Mouse (Mus musculus) macrophage (primary cell): ENCODE data around the gene Myl3. TPM values are rescaled to one million over a fixed set of nuclear protein-coding genes. Genes with fewer than 3 reads are reported as not detected.

Experiments
- H3K27ac ChIP-seq: fragments of 350-480 bp; formaldehyde crosslinking; 2 replicates; pipeline ENCODE4 v1.9.0; 2021
- H3K36me3 ChIP-seq: fragments of 350-480 bp; formaldehyde crosslinking; 2 replicates; pipeline ENCODE4 v1.9.0; 2021; ENCODE audit errors: inconsistent target
- H3K4me3 ChIP-seq: fragments of 350-480 bp; formaldehyde crosslinking; 2 replicates; pipeline ENCODE4 v1.9.0; 2021; ENCODE audit errors: inconsistent target
- H3K79me2 ChIP-seq: fragments of 350-480 bp; formaldehyde crosslinking; 2 replicates; pipeline ENCODE4 v1.9.0; 2021; ENCODE audit errors: inconsistent target
- WGBS: methylation state at CpG from one replicate; pipeline ENCODE4 v1.1.7; 2026; ENCODE audit warnings: inconsistent platforms; ENCODE audit not compliant: missing documents; 5-methylcytosine and 5-hydroxymethylcytosine counted together
- polyA plus RNA-seq: library from polyadenylated mRNA; stranded (reverse); fragments of 250-400 nt; gene quantifications from 3 replicates; pipeline ENCODE4 v1.2.4, GENCODE M21; 2018; ENCODE audit warnings: inconsistent platforms

Gene Myl3
- polyA plus RNA-seq, 1 experiment from 2014 or later: not detected

GRCm38 (mm10) chr9:110742295-110742950 is 762 bp downstream of the Myl3 start:
- no peaks in the 10 kb centered on the region for H3K79me2 ChIP-seq
- no peak overlapping the region for H3K4me3 ChIP-seq
- no peaks in the 10 kb centered on the region for H3K36me3 ChIP-seq
- WGBS: 2% methylated on average over 57 of the region's 71 CpGs
- no peak overlapping the region for H3K27ac ChIP-seq

- 1% methylated on average over 43 of the region's 49 CpGs for WGBS
- Histone ChIP-seq H3K27ac (no peak overlapping the region), H3K79me2 (no peaks in the 10 kb centered on the region), H3K36me3 (no peaks in the 10 kb centered on the region), H3K4me3 (no peak overlapping the region)
Observed at GRCm38 (mm10) chr9:110742951-110743455, 1.3 kb downstream of the Myl3 start.

GRCm38 (mm10) chr9:110743456-110744323 is 2.0 kb downstream of the Myl3 start:
- Histone ChIP-seq H3K36me3 (no peaks in the 10 kb centered on the region), H3K79me2 (no peaks in the 10 kb centered on the region), H3K27ac (no peak overlapping the region), H3K4me3 (no peak overlapping the region)
- 17% methylated on average over 53 of the region's 63 CpGs for WGBS

GRCm38 (mm10) chr9:110745752-110746151 is 4.1 kb downstream of the Myl3 start:
- Histone ChIP-seq H3K36me3 (no peaks in the 10 kb centered on the region), H3K79me2 (no peaks in the 10 kb centered on the region), H3K27ac (no peak overlapping the region), H3K4me3 (no peak overlapping the region)
- 90% methylated on average over 5 of the region's 5 CpGs for WGBS

- Histone ChIP-seq H3K4me3 (no peak overlapping the region), H3K27ac (no peak overlapping the region), H3K36me3 (no peaks in the 10 kb centered on the region), H3K79me2 (no peaks in the 10 kb centered on the region)
- WGBS: 88% methylated on average over 5 of the region's 5 CpGs
Observed at GRCm38 (mm10) chr9:110746238-110746637, 4.6 kb downstream of the Myl3 start.

- Histone ChIP-seq H3K4me3 (no peak within 1 kb of the TSS), H3K79me2 (no peaks in the 10 kb centered on the region), H3K27ac (no peak within 1 kb of the TSS), H3K36me3 (no peaks in the 10 kb centered on the region)
- 84% methylated on average over 7 of the region's 7 CpGs for WGBS
Observed at GRCm38 (mm10) chr9:110746961-110747360, 5.3 kb downstream of the Myl3 start, which contains the start of gene Pth1r. Gene Pth1r, minus strand, starts transcription at chr9:110747145.

- H3K4me3 ChIP-seq: no peak overlapping the region
- H3K27ac ChIP-seq: no peak overlapping the region
- H3K36me3 ChIP-seq: no peaks in the 10 kb centered on the region
- WGBS: 100% methylated on average over 2 of the region's 2 CpGs
- H3K79me2 ChIP-seq: no peaks in the 10 kb centered on the region
Observed at GRCm38 (mm10) chr9:110748451-110748850, 6.8 kb downstream of the Myl3 start.

GRCm38 (mm10) chr9:110750404-110751187 is 8.9 kb downstream of the Myl3 start:
- Histone ChIP-seq H3K36me3 (no peaks in the 10 kb centered on the region), H3K79me2 (no peaks in the 10 kb centered on the region), H3K27ac (no peak overlapping the region), H3K4me3 (no peak overlapping the region)
- 61% methylated on average over 12 of the region's 14 CpGs for WGBS

GRCm38 (mm10) chr9:110751412-110751811 is 9.8 kb downstream of the Myl3 start:
- Histone ChIP-seq H3K79me2 (no peaks in the 10 kb centered on the region), H3K4me3 (no peak overlapping the region), H3K27ac (no peak overlapping the region), H3K36me3 (no peaks in the 10 kb centered on the region)
- WGBS: 88% methylated on average over 5 of the region's 5 CpGs

- Histone ChIP-seq H3K79me2 (no peaks in the 10 kb centered on the region), H3K4me3 (no peak overlapping the region), H3K27ac (no peak overlapping the region), H3K36me3 (no peaks in the 10 kb centered on the region)
- WGBS: 90% methylated on average over 4 of the region's 4 CpGs
Observed at GRCm38 (mm10) chr9:110752917-110753435, 11.3 kb downstream of the Myl3 start.

- WGBS: 92% methylated on average over 4 of the region's 4 CpGs
- no peak overlapping the region for H3K4me3 ChIP-seq
- H3K27ac ChIP-seq: no peak overlapping the region
- H3K36me3 ChIP-seq: no peaks in the 10 kb centered on the region
- no peaks in the 10 kb centered on the region for H3K79me2 ChIP-seq
Observed at GRCm38 (mm10) chr9:110753773-110754172, 12.1 kb downstream of the Myl3 start.

- Histone ChIP-seq H3K79me2 (no peaks in the 10 kb centered on the region), H3K36me3 (no peaks in the 10 kb centered on the region), H3K27ac (no peak overlapping the region), H3K4me3 (no peak overlapping the region)
- 94% methylated on average over 5 of the region's 5 CpGs for WGBS
Observed at GRCm38 (mm10) chr9:110757816-110758215, 16.2 kb downstream of the Myl3 start.

GRCm38 (mm10) chr9:110758605-110759004 is 16.9 kb downstream of the Myl3 start:
- no peak overlapping the region for H3K4me3 ChIP-seq
- H3K36me3 ChIP-seq: no peaks in the 10 kb centered on the region
- no peaks in the 10 kb centered on the region for H3K79me2 ChIP-seq
- no peak overlapping the region for H3K27ac ChIP-seq
- 89% methylated on average over 8 of the region's 8 CpGs for WGBS

GRCm38 (mm10) chr9:110759265-110759664 is 17.6 kb downstream of the Myl3 start:
- H3K4me3 ChIP-seq: no peak overlapping the region
- no peaks in the 10 kb centered on the region for H3K36me3 ChIP-seq
- WGBS: 49% methylated on average over 2 of the region's 2 CpGs
- H3K27ac ChIP-seq: no peak overlapping the region
- H3K79me2 ChIP-seq: no peaks in the 10 kb centered on the region
